Mouse (Mus musculus) stomach, embryonic 15.5 days (tissue): ENCODE measurements at regions not wholly inside any gene's neighbourhood (a gene's known extent, or its start where the extent isn't known, plus 50 kb on each side); places are given as distances from the start of the nearest gene placed in this dataset.

Experiments
- ATAC-seq: fragments of 200-750 bp; cut with Nextera tagmentation; 2 replicates; pipeline ENCODE4 v1.8.0; 2017; ENCODE audit warnings: low read depth, moderate number of reproducible peaks, moderate TSS enrichment; ENCODE audit not compliant: insufficient read depth, low FRiP score
- H3K27ac ChIP-seq: fragments of 300-500 bp; sonication (generic); 2 replicates; pipeline ENCODE4 v1.5.1; 2015; ENCODE audit warnings: mild to moderate bottlenecking, inconsistent platforms
- H3K27me3 ChIP-seq: fragments of 300-500 bp; sonication (generic); replicated peaks from 2 replicates; pipeline ENCODE4 v1.6.1; 2015; ENCODE audit warnings: inconsistent platforms
- H3K36me3 ChIP-seq: fragments of 300-500 bp; sonication (generic); 2 replicates; pipeline ENCODE4 v1.6.1; 2015; ENCODE audit warnings: inconsistent platforms
- H3K4me1 ChIP-seq: fragments of 300-500 bp; sonication (generic); 2 replicates; pipeline ENCODE4 v1.6.1; 2015; ENCODE audit warnings: inconsistent platforms
- H3K4me2 ChIP-seq: fragments of 300-500 bp; sonication (generic); 2 replicates; pipeline ENCODE4 v1.6.1; 2015; ENCODE audit warnings: mild to moderate bottlenecking, inconsistent platforms
- H3K4me3 ChIP-seq: fragments of 300-500 bp; sonication (generic); replicated peaks from 2 replicates; pipeline ENCODE4 v1.5.1; 2015; ENCODE audit warnings: inconsistent platforms
- H3K9ac ChIP-seq: fragments of 300-500 bp; sonication (generic); 2 replicates; pipeline ENCODE4 v1.6.1; 2015; ENCODE audit warnings: inconsistent platforms
- H3K9me3 ChIP-seq: fragments of 300-500 bp; sonication (generic); 2 replicates; pipeline ENCODE4 v1.6.1; 2016; ENCODE audit warnings: inconsistent platforms
- WGBS: fragments of 180-500 bp; shearing (Covaris S2); methylation state at CpG from one replicate; pipeline ENCODE4 v1.1.7; 2015; 5-methylcytosine and 5-hydroxymethylcytosine counted together

DNA sequence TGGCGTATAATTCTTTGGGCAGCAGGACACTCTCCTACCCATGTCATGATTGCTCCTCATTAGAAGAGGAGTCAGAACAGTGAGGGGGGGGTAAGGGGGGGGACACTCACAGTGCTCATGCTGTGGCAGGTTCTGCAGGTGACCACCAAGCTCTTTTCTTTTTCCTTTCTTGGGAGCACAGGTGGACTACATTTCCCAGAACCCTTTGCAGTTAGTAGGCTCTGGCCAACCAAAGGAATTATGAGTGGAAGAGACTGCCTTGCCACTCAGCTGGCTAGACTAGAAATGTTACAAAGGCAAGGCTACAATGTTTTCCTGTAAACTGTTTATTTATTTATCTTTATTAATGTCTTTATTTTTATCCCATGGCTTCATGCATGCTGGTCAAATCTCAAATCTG, 53.6 kb upstream of the Ifnlr1 start:
- no peak overlapping the region for H3K9ac ChIP-seq
- no peak for ATAC-seq
- no peaks in the 10 kb centered on the region for H3K36me3 ChIP-seq
- no peak overlapping the region for H3K27ac ChIP-seq
- H3K9me3 ChIP-seq, result no peaks in the 10 kb centered on the region
- WGBS, result 100% methylated on average over 1 of the region's 1 CpGs
- no peak overlapping the region for H3K4me2 ChIP-seq
- no peaks in the 10 kb centered on the region for H3K27me3 ChIP-seq
- 0 out of 2 replicates have a peak, but pooled peaks cover 3% of the 10 kb centered on the region for H3K4me1 ChIP-seq
- no peak overlapping the region for H3K4me3 ChIP-seq

DNA sequence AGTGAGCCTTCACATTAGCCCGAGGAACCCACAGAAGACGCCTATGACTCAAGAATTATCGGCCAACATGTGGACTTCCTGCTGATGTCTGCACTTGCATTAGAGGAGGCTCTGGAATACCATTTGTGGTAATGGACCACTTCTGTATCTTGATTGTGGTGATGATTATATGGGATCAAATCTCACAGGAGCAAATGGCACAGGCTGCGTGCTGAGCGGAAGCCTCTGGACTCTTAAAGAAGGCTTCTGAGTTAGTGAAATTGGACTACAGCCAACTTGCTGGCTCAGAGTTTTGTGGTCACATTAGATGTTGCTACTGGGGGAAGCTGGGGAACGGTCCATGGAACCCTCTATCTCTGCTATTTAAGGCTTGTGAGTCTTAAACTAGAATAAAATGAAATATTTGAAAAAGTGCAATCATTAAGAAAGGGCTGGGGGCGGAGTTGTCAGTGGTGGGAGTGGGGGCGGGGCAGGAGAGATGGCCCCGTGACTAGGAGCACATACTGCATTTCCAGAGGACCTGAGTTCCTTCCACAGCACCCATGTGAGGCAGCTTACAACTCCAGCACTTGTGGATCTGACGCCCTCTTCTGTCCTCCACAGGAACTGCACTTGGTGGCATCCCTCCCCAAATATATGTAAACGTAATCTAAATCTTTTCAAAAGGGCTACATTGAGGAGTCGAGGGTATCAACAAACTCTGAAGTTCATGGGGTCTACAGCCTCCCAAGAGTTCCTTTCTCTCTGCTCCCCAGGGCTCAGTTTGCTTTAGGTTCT, 56.1 kb upstream of the Ifnlr1 start:
- H3K9me3 ChIP-seq, result no peaks in the 10 kb centered on the region
- ATAC-seq, result no peak
- H3K4me3 ChIP-seq, result no peak overlapping the region
- H3K4me1 ChIP-seq, result 0 out of 2 replicates have a peak, but pooled peaks cover 3% of the 10 kb centered on the region
- H3K27me3 ChIP-seq, result no peaks in the 10 kb centered on the region
- WGBS, result 85% methylated on average over 12 of the region's 12 CpGs
- H3K27ac ChIP-seq, result no peak overlapping the region
- H3K4me2 ChIP-seq, result no peak overlapping the region
- no peaks in the 10 kb centered on the region for H3K36me3 ChIP-seq
- H3K9ac ChIP-seq, result no peak overlapping the region

DNA sequence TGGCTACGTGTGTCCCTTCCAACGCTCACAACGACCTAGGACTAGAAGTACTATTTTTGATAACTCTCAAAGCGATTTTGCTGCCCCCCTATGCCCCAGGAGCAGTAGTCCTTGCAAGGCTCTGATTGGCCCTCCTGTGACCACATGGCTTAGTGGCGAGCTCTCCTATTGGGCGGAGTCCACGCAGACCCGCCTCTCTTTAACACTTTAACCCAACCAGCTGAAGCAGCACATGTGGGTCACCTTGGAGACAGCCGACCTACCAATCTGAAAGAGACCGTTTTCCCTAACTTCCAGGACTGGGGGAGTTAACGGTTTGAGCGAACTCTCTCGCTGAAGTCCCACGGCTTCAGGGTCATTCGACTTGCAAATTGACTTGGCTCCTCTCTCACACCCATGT, 53.0 kb upstream of the Grhl3 start:
- Histone ChIP-seq H3K4me2 (no peak overlapping the region), H3K4me3 (no peak overlapping the region), H3K9me3 (no peaks in the 10 kb centered on the region), H3K9ac (no peak overlapping the region), H3K27me3 (no peaks in the 10 kb centered on the region), H3K36me3 (no peaks in the 10 kb centered on the region), H3K4me1 (no peaks in the 10 kb centered on the region), H3K27ac (no peak overlapping the region)
- 91% methylated on average over 15 of the region's 15 CpGs for WGBS
- ATAC-seq, result no peak

DNA sequence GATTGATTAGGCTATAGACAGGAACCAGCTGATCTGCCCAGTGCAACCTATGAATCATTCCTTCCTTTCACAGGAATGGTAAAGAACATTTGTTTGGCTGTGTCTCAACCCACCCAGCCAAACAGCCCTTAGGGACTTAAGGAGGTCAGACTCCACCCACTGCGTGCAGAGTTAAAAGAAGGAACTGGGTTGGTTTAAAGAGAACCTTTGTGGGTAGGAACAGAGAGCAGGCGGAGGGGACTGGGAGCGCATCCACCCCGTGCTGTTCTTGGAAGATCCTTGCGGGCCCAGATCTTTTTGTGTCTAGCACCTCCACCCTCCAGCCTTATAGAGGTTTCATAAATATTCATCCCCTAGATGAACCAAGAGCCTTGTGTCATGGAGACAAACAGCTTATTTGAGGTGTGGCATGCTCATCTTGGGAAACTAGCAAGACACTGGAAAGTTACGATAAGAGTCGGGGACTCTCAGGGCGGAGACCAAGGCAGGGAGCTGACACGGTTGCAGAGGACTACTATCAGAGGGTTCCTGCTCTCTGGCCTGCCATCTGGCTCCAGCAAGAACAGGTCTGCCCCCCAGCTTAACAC, 49.8 kb upstream of the Grhl3 start:
- WGBS, result 63% methylated on average over 9 of the region's 9 CpGs
- Histone ChIP-seq H3K27ac (peak overlapping the region; percentile 44; the same call in 1 of the 2 replicates), H3K36me3 (no peaks in the 10 kb centered on the region), H3K4me2 (no peak overlapping the region), H3K27me3 (no peaks in the 10 kb centered on the region; the same call in 1 of the 2 replicates), H3K4me3 (no peak overlapping the region), H3K9me3 (no peaks in the 10 kb centered on the region), H3K4me1 (peaks cover 2% of the 10 kb centered on the region; the same call in 1 of the 2 replicates), H3K9ac (no peak overlapping the region)
- ATAC-seq, result peak; percentile 91
